Mouse (Mus musculus) G1E (cell line): ENCODE measurements around the gene Pgm5.

Experiments
- CTCF ChIP-seq: IDR thresholded peaks from 2 replicates; pipeline ENCODE4 v1.5.1; 2012; ENCODE audit warnings: low read depth, low read length, inconsistent platforms, mixed read lengths
- GATA1 ChIP-seq: IDR thresholded peaks from 2 replicates; pipeline ENCODE4 v1.6.1; 2012; ENCODE audit warnings: borderline replicate concordance, low read length, inconsistent platforms, mixed read lengths
- GATA2 ChIP-seq: IDR thresholded peaks from 2 replicates; pipeline ENCODE4 v1.6.1; 2012; ENCODE audit warnings: low read depth, low read length, inconsistent platforms, borderline replicate concordance
- POLR2AphosphoS5 ChIP-seq: IDR thresholded peaks from 2 replicates; pipeline ENCODE4 v1.6.1; 2012; ENCODE audit warnings: low read depth, low read length, inconsistent platforms; ENCODE audit not compliant: insufficient replicate concordance
- TAL1 ChIP-seq: conservative IDR thresholded peaks from 2 replicates; pipeline ENCODE4 v1.6.1; 2012; ENCODE audit warnings: low read depth, low read length, inconsistent platforms, mixed read lengths

DNA sequence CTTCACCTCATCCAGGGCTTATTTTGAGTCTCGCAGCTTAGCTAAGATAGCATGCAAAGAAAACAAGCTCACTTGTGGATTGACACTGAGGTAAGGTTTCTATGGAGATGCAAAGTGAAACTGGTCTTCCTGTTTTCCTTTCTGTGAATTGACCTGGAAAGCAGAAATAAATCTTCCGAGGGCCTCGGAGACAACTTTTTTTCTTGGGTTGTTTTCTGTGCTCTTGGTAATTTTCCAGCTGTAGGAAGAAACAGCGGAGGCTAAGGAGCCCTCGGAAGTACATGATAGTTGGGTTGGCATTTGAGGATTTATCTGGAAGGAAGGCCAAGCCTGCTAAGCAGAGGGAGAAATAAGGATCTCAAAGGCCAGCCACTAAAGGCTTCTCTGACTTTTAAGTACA lies 163.0 kb downstream of the Pgm5 start:
- no peak for TF ChIP-seq CTCF
- TF ChIP-seq POLR2AphosphoS5: no peak
- no peak for TF ChIP-seq GATA1
- no peak for TF ChIP-seq GATA2
- no peak for TF ChIP-seq TAL1
